Mouse (Mus musculus) C2C12 (cell line): ENCODE measurements around the gene C8g.

Experiments
- CTCF ChIP-seq: IDR thresholded peaks from one replicate; pipeline ENCODE4 v1.5.1; 2011; ENCODE audit not compliant: control insufficient read depth, insufficient read depth, insufficient read length
- USF1 ChIP-seq: IDR thresholded peaks from one replicate; pipeline ENCODE4 v1.6.1; 2011; ENCODE audit warnings: low read depth, mild to moderate bottlenecking, control low read depth, moderate library complexity

DNA sequence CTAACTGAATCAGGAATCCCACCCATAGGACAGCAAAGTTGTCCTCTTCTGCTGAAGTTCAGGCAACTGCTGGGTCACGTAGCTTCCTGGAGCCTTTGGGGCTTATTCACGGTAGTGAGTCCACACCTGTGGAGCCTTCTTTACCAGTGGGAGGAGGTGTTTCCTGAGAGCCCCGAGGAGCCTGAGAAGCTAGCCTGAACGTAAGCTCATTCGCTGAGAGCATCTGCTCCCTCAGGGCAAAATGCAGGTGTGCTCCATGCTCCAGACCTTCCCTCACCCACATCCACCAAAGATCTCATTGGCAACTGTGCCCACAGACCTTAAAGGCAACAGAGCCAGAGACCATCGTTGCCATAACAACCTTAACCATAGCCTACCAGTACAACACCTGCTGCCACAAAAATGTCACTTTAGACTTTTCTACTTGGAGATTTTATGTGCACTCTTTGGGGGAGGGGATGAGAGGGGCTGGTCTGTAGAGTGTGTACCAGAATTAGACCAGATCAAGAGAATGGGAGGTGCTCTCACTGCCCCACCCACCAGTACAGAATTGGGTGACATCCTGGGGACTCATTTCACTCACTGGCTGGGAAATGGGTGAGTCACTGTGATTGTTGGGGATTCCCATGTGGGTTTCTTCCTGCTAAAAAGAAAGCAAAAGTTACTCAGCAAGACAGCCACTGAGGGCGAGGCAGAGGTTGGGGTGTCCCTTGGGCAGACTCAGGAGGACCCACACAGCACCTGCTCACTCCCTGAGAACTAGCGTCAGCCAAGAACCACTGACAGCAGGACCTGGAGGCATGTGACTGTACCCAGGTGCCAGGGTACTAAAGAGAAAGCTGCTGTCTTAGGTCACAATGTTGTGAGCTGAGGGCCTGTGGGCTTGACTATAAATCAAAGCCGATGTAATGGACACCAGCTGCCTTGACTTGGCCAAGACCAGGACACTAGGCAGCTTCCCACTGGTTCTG lies 47.8 kb upstream of the C8g start:
- TF ChIP-seq CTCF: no peak
- peak; percentile 29 for TF ChIP-seq USF1
